ENCODE assay signal across 18 mouse cellular contexts in the genomic region with DNA sequence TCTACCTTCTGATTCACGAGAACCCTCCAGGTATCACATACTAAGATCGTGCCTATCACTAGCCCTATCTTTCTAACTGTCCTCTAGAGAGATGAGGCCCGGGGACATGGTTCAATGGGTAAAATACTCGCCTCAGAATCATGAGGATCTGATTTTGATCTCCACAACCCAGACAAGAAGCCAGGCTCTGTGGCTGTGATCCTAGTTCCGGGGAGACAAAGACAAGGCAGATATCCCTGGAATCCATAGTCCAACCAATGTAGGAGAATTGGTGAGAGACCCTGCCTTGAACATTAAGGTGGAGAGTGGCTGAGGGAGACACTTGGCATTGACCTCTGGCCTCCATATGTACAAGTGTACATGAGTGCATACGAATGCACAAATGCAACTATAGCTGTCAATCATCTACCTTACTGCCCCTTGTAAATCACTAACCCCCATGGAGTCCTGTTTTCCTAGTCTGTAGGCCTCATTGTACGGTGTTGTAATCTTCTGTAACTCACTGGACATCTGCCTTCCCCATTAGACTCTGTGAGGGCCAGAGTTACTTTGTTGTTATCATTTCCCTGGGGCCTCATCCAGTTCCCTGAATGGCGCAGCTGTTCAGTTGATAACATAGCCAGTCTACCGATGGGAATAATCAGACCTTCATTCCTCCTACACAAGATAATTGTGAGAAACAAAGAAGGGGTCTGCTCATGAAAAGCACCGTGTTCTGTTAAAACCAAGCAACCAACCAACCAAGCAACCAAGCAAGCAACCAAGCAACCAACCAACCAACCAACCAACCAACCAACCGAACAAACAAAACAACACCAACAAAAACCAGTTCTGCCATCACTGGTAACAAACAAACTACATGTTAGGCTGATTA. TPM values are rescaled to one million over a fixed set of nuclear protein-coding genes. Genes with fewer than 3 reads are reported as not detected.
DNase-seq lines count a peak whose midpoint lies in the region; ATAC-seq lines count a peak whose summit lies in the region.
"Had no signal": no experiment of that assay in that cellular context is flagged by ENCODE, and none has a peak within 500 bp of the region (broad histone marks: within the 10 kb centered on the region; RNA-seq: fewer than 3 reads in every experiment).

No protein-coding gene starts in this region.

- H3K4me3 ChIP-seq in heart, embryonic 11.5 days (ENCODE audit: low read depth, low read length): no peak overlapping the region
- no peak overlapping the region for H3K4me3 ChIP-seq in heart, embryonic 15.5 days
- no peak overlapping the region for H3K4me3 ChIP-seq in kidney, embryonic 14.5 days (ENCODE audit: low read length)
- H3K4me3 ChIP-seq: embryonic facial prominence, embryonic 12.5 days; limb, embryonic 12.5 days; stomach, embryonic 15.5 days had no signal

- no peak overlapping the region for H3K9ac ChIP-seq in heart, embryonic 11.5 days (ENCODE audit: low read depth, low read length)
- no peak overlapping the region for H3K9ac ChIP-seq in heart, embryonic 15.5 days
- H3K9ac ChIP-seq in kidney, embryonic 14.5 days (ENCODE audit: low read depth, low read length): no peak overlapping the region
- H3K9ac ChIP-seq: embryonic facial prominence, embryonic 12.5 days; limb, embryonic 12.5 days; stomach, embryonic 15.5 days had no signal

- H3K36me3 ChIP-seq in heart, embryonic 11.5 days (ENCODE audit: control insufficient read depth, insufficient read depth, low read length): no peaks in the 10 kb centered on the region
- H3K36me3 ChIP-seq in heart, embryonic 15.5 days: no peaks in the 10 kb centered on the region
- no peaks in the 10 kb centered on the region for H3K36me3 ChIP-seq in kidney, embryonic 14.5 days (ENCODE audit: control insufficient read depth, insufficient read depth, low read length)
- H3K36me3 ChIP-seq: embryonic facial prominence, embryonic 12.5 days; limb, embryonic 12.5 days; stomach, embryonic 15.5 days had no signal

- no peak overlapping the region for H3K27ac ChIP-seq in heart, embryonic 11.5 days (ENCODE audit: low read depth, low read length)
- peak overlapping the region; percentile 45 for H3K27ac ChIP-seq in heart, embryonic 15.5 days
- no peak overlapping the region for H3K27ac ChIP-seq in kidney, embryonic 14.5 days (ENCODE audit: low read depth, low read length)
- H3K27ac ChIP-seq: embryonic facial prominence, embryonic 12.5 days; stomach, embryonic 15.5 days had no signal

- no peak overlapping the region for H3K4me2 ChIP-seq in heart, embryonic 11.5 days
- H3K4me2 ChIP-seq in heart, embryonic 15.5 days: no peak overlapping the region
- no peak overlapping the region for H3K4me2 ChIP-seq in kidney, embryonic 14.5 days (replicated peaks; ENCODE audit: low read depth, low read length)
- H3K4me2 ChIP-seq: embryonic facial prominence, embryonic 12.5 days; limb, embryonic 12.5 days; stomach, embryonic 15.5 days had no signal

- ATAC-seq in heart, embryonic 11.5 days (replicated peaks; ENCODE audit: insufficient number of reproducible peaks, low FRiP score, low TSS enrichment): no peak
- peak; percentile 21; the same call in 1 of the 2 replicates for ATAC-seq in heart, embryonic 15.5 days (replicated peaks; ENCODE audit: insufficient number of reproducible peaks, insufficient read depth, low FRiP score, low read depth)
- 0 out of 2 replicates have a peak, but pooled peaks have one; percentile 13 for ATAC-seq in megakaryocyte-erythroid progenitor cell, adult 5-6 weeks (replicated peaks; ENCODE audit: low FRiP score, low TSS enrichment, poor library complexity, severe bottlenecking)
- ATAC-seq in kidney, embryonic 14.5 days (ENCODE audit: low FRiP score, low TSS enrichment): no peak
- ATAC-seq: CD4-positive, CD25-positive, alpha-beta regulatory T cell, adult 4 months; forebrain, embryonic 14.5 days had no signal

- no peaks in the 10 kb centered on the region for H3K4me1 ChIP-seq in heart, embryonic 11.5 days (ENCODE audit: control insufficient read depth, insufficient read depth, low read length)
- H3K4me1 ChIP-seq in heart, embryonic 15.5 days (replicated peaks): no peaks in the 10 kb centered on the region
- H3K4me1 ChIP-seq in kidney, embryonic 14.5 days (ENCODE audit: control insufficient read depth, insufficient read depth, low read length): no peaks in the 10 kb centered on the region
- H3K4me1 ChIP-seq: embryonic facial prominence, embryonic 12.5 days; limb, embryonic 12.5 days; stomach, embryonic 15.5 days had no signal

- no peaks in the 10 kb centered on the region for H3K9me3 ChIP-seq in heart, embryonic 11.5 days (replicated peaks; ENCODE audit: control insufficient read depth, low read length)
- H3K9me3 ChIP-seq in heart, embryonic 15.5 days (replicated peaks): no peaks in the 10 kb centered on the region
- H3K9me3 ChIP-seq in kidney, embryonic 14.5 days (ENCODE audit: control insufficient read depth, low read length): 0 out of 2 replicates have a peak, but pooled peaks cover 6% of the 10 kb centered on the region
- H3K9me3 ChIP-seq: embryonic facial prominence, embryonic 12.5 days; limb, embryonic 12.5 days; stomach, embryonic 15.5 days had no signal

- peak; percentile 86 for DNase-seq in heart, adult 8-10 months (ENCODE audit: low spot score)
- peak; percentile 27 for DNase-seq in MEL-GATA-1-ER (ENCODE audit: extremely low read depth, low read depth)
- DNase-seq in frontal cortex, postnatal 36 days (ENCODE audit: low spot score in 2 of 2): no peak
- DNase-seq: cerebellum, postnatal 14 days; layer of hippocampus, postnatal 36 days; lung, postnatal 36 days; right cerebral cortex, postnatal 14 days; thymus, postnatal 4 days had no signal

- 67% methylated on average over 11 of the region's 11 CpGs for WGBS in heart, embryonic 11.5 days (ENCODE audit: insufficient replicate concordance)
- WGBS in heart, embryonic 15.5 days: 69% methylated on average over 11 of the region's 11 CpGs
- WGBS in kidney, embryonic 14.5 days: 87% methylated on average over 11 of the region's 11 CpGs

- H3K27me3 ChIP-seq in heart, embryonic 11.5 days (ENCODE audit: control insufficient read depth, insufficient read depth, low read length): no peaks in the 10 kb centered on the region
- no peaks in the 10 kb centered on the region for H3K27me3 ChIP-seq in heart, embryonic 15.5 days
- H3K27me3 ChIP-seq in kidney, embryonic 14.5 days (ENCODE audit: control insufficient read depth, insufficient read depth, low read length): no peaks in the 10 kb centered on the region
- H3K27me3 ChIP-seq: embryonic facial prominence, embryonic 12.5 days; limb, embryonic 12.5 days; stomach, embryonic 15.5 days had no signal

RNA-seq across cellular contexts. Expression of gene 1700012B07Rik, which starts 47.0 kb away (rescaled TPM):
- total RNA-seq in heart, adult 8-10 months (2022): not detected
- not detected in 2 replicates for polyA plus RNA-seq in heart, embryonic 11.5 days (2014; fragmentation: Nextera tagmentation; extraction: Ambion mirVana)
- polyA plus RNA-seq in heart, embryonic 15.5 days (2015; fragmentation: Nextera tagmentation; extraction: Ambion mirVana): not detected in 2 replicates
- total RNA-seq in megakaryocyte-erythroid progenitor cell, adult 5-6 weeks (2014; fragmentation: Nextera tagmentation): 3.4 TPM in 1 of 2 replicates, not detected in the other
- total RNA-seq in megakaryocyte-erythroid progenitor cell, adult 5-6 weeks (2017): not detected in 2 replicates
- polyA plus RNA-seq in kidney, embryonic 14.5 days (2014; fragmentation: Nextera tagmentation; extraction: Ambion mirVana): not detected in 2 replicates
- total RNA-seq: adrenal gland, adult 18-20 months; layer of hippocampus, postnatal 36 days had no signal
- polyA plus RNA-seq: embryonic facial prominence, embryonic 12.5 days; forebrain, embryonic 14.5 days; limb, embryonic 12.5 days; stomach, embryonic 15.5 days had no signal

Comparison
In these comparisons a context has a peak if more than half of its experiments do, and no peak if none do; other contexts are left out.
1. ATAC-seq: peak in heart, embryonic 15.5 days (single experiment) and megakaryocyte-erythroid progenitor cell, adult 5-6 weeks (single experiment); none in heart, embryonic 11.5 days (single experiment) and kidney, embryonic 14.5 days (single experiment).
2. DNase-seq: peak in heart, adult 8-10 months (single experiment) and MEL-GATA-1-ER (single experiment); none in frontal cortex, postnatal 36 days (0 of 2).